Mouse (Mus musculus): ENCODE measurements at regions not wholly inside any gene's neighbourhood (a gene's known extent, or its start where the extent isn't known, plus 50 kb on each side); places are given as distances from the start of the nearest gene placed in this dataset.

DNA sequence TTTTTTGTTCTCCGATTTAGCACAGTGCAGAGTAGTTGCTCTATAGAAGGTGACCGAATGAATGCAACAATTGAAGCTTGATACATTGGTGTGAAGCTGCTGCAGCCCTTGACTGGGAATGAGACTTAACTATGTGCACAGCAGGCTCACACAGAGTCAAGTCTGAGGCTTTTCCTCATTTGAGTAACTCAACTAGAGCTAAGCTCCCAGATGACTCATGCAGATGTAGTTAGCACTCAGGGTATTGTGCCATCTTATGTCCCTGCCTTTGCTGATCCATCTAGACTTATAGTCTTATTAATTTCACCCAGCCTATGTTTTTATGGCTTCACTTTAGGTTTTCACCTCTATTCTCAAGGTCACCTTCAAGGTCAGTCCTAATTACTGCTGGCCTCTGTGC is 152.8 kb upstream of the Pgrmc2 start:
- H3K9me3 ChIP-seq (ENCODE audit: control insufficient read depth, low read length), result no peaks in the 10 kb centered on the region
- no peak overlapping the region for H3K4me2 ChIP-seq (ENCODE audit: low read depth)
- 94% methylated on average over 2 of the region's 2 CpGs for WGBS
- no peak overlapping the region for H3K27ac ChIP-seq (ENCODE audit: low read depth, low read length)
- DNase-seq (ENCODE audit: low spot score) (no peak), ATAC-seq (ENCODE audit: insufficient read depth, low FRiP score, low TSS enrichment) (no peak)
- H3K4me3 ChIP-seq (ENCODE audit: low read depth, low read length), result no peak overlapping the region
- H3K4me1 ChIP-seq (ENCODE audit: control insufficient read depth, insufficient read depth, low read length), result no peaks in the 10 kb centered on the region
- no peaks in the 10 kb centered on the region for H3K27me3 ChIP-seq (ENCODE audit: control insufficient read depth, insufficient read depth, low read length)
- H3K36me3 ChIP-seq (ENCODE audit: control insufficient read depth, insufficient read depth, low read length), result no peaks in the 10 kb centered on the region
- no peak overlapping the region for H3K9ac ChIP-seq (ENCODE audit: low read length)

DNA sequence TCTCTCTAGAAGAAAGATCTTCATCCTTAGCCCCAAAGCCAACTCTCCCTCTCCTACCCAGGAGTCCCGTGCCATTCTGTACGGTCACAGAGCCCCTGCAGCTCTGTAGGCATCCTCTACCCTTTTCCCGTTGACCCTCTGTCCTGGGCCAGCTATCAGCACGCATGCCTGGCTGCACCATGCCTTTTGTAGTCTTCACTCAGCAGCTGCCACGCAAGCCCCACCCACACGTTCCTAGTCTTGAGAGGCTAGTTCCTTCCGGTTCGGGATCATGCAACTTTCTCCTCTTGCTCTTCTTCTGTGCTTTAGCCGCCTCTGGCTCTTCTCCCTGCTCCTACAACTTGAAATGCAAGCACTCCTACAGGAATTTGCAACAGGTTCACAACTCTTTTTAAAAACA is 152.1 kb upstream of the Pgrmc2 start:
- Histone ChIP-seq H3K9ac (ENCODE audit: low read length) (no peak overlapping the region), H3K4me2 (ENCODE audit: low read depth) (no peak overlapping the region), H3K27ac (ENCODE audit: low read depth, low read length) (no peak overlapping the region), H3K4me3 (ENCODE audit: low read depth, low read length) (no peak overlapping the region), H3K4me1 (ENCODE audit: control insufficient read depth, insufficient read depth, low read length) (no peaks in the 10 kb centered on the region), H3K27me3 (ENCODE audit: control insufficient read depth, insufficient read depth, low read length) (no peaks in the 10 kb centered on the region), H3K36me3 (ENCODE audit: control insufficient read depth, insufficient read depth, low read length) (no peaks in the 10 kb centered on the region), H3K9me3 (ENCODE audit: control insufficient read depth, low read length) (no peaks in the 10 kb centered on the region)
- ATAC-seq (ENCODE audit: insufficient read depth, low FRiP score, low TSS enrichment) (no peak), DNase-seq (ENCODE audit: low spot score) (no peak)
- WGBS, result 75% methylated on average over 9 of the region's 9 CpGs

DNA sequence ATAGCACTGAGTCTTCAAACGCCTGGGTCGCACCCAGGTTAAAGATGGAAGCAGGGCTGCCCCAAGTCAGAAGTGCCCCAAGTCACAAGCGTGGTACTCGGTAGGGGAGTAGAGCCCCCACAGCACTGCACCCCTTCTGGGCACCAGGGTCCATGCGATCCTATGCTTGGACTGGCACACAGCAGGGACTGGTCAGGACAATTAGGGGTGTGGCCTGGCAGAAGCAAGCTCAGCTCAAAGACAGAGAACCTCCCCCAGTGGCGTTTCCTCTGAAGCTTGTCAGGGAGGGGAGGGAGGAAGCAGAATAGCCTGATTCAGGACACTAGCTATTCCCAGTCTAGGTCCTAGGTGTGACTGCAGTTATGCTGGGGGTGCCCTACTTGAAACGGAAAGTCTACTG is 151.3 kb upstream of the Pgrmc2 start:
- Histone ChIP-seq H3K9ac (ENCODE audit: low read length) (no peak overlapping the region), H3K4me2 (ENCODE audit: low read depth) (no peak overlapping the region), H3K9me3 (ENCODE audit: control insufficient read depth, low read length) (no peaks in the 10 kb centered on the region), H3K4me1 (ENCODE audit: control insufficient read depth, insufficient read depth, low read length) (no peaks in the 10 kb centered on the region), H3K27ac (ENCODE audit: low read depth, low read length) (no peak overlapping the region), H3K36me3 (ENCODE audit: control insufficient read depth, insufficient read depth, low read length) (no peaks in the 10 kb centered on the region), H3K27me3 (ENCODE audit: control insufficient read depth, insufficient read depth, low read length) (no peaks in the 10 kb centered on the region), H3K4me3 (ENCODE audit: low read depth, low read length) (no peak overlapping the region)
- 63% methylated on average over 7 of the region's 7 CpGs for whole genome bisulfite sequencing
- DNase-seq (ENCODE audit: low spot score) (no peak), ATAC-seq (ENCODE audit: insufficient read depth, low FRiP score, low TSS enrichment) (no peak)

DNA sequence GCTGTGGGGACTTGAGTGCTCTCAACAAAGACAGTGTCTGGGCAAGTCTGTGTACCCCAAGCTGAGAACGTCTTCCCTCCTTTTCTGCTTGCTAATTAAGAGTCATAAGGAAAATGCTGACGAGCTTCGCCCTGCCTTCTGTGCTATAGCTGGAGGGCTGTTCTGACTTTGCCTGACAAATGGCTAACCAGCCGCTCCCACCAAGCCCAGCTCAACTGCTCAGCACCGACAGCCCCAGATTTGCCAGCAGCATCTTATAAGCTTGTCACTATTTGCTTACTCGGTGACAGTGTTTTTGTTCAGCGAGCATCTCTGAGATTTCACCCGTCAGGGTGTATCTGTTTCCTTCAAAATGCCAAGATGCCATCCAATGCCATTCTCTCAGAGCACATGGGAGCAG is 150.6 kb upstream of the Pgrmc2 start:
- no peaks in the 10 kb centered on the region for H3K27me3 ChIP-seq (ENCODE audit: control insufficient read depth, insufficient read depth, low read length)
- H3K27ac ChIP-seq (ENCODE audit: low read depth, low read length), result no peak overlapping the region
- no peak overlapping the region for H3K4me2 ChIP-seq (ENCODE audit: low read depth)
- no peak overlapping the region for H3K9ac ChIP-seq (ENCODE audit: low read length)
- no peak overlapping the region for H3K4me3 ChIP-seq (ENCODE audit: low read depth, low read length)
- H3K36me3 ChIP-seq (ENCODE audit: control insufficient read depth, insufficient read depth, low read length), result no peaks in the 10 kb centered on the region
- no peaks in the 10 kb centered on the region for H3K9me3 ChIP-seq (ENCODE audit: control insufficient read depth, low read length)
- no peaks in the 10 kb centered on the region for H3K4me1 ChIP-seq (ENCODE audit: control insufficient read depth, insufficient read depth, low read length)
- ATAC-seq (ENCODE audit: insufficient read depth, low FRiP score, low TSS enrichment), result no peak
- WGBS, result 81% methylated on average over 8 of the region's 8 CpGs
- no peak for DNase-seq (ENCODE audit: low spot score)

DNA sequence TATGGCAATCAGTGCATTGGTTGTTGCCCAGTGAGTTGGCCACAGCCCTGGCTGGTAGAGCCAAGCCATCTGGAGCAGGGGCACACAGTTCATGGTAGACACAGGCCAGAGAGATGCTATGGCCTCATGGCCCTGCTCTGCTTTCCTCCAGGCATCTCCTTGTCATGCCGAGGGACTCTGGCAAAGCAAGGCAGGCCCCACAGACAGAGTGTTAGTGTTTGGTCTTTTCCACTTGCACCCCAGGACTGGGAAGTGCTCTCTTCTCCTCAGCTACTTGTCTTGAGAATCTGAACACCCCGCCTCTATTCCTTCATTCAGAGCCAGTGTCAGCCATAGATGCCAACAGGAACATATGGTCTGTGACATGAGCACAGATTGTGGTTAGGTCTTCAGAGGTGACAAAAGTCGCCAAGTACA is 148.1 kb upstream of the Pgrmc2 start:
- no peak overlapping the region for H3K27ac ChIP-seq (ENCODE audit: low read depth, low read length)
- H3K27me3 ChIP-seq (ENCODE audit: control insufficient read depth, insufficient read depth, low read length), result no peaks in the 10 kb centered on the region
- no peak for ATAC-seq (ENCODE audit: insufficient read depth, low FRiP score, low TSS enrichment)
- no peak for DNase-seq (ENCODE audit: low spot score)
- 86% methylated on average over 3 of the region's 3 CpGs for WGBS
- H3K4me1 ChIP-seq (ENCODE audit: control insufficient read depth, insufficient read depth, low read length), result no peaks in the 10 kb centered on the region
- no peak overlapping the region for H3K4me2 ChIP-seq (ENCODE audit: low read depth)
- no peaks in the 10 kb centered on the region for H3K36me3 ChIP-seq (ENCODE audit: control insufficient read depth, insufficient read depth, low read length)
- no peak overlapping the region for H3K4me3 ChIP-seq (ENCODE audit: low read depth, low read length)
- no peaks in the 10 kb centered on the region for H3K9me3 ChIP-seq (ENCODE audit: control insufficient read depth, low read length)
- H3K9ac ChIP-seq (ENCODE audit: low read length), result no peak overlapping the region

DNA sequence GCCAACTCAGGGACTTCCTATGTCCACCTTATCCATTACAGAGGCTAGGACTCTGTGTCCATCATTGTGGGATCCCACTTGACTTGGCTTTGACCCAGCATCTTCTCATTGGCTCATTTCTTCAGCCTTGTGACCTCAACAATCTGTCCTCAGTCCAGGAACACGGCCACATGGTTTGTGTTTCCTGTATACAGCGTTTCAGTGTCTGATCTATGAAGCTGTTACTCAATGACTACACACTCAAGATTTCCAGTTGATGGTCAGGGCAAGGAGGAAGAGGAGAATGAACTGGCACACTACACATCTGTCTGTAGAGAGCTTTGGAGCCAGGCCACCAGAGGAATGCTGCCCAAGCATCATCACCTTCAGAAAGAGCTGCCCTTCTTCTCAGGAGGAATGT is 146.6 kb upstream of the Pgrmc2 start:
- H3K27me3 ChIP-seq (ENCODE audit: control insufficient read depth, insufficient read depth, low read length), result no peaks in the 10 kb centered on the region
- no peak for DNase-seq (ENCODE audit: low spot score)
- 91% methylated on average over 2 of the region's 2 CpGs for WGBS
- ATAC-seq (ENCODE audit: insufficient read depth, low FRiP score, low TSS enrichment), result no peak
- no peak overlapping the region for H3K4me3 ChIP-seq (ENCODE audit: low read depth, low read length)
- no peak overlapping the region for H3K4me2 ChIP-seq (ENCODE audit: low read depth)
- no peaks in the 10 kb centered on the region for H3K9me3 ChIP-seq (ENCODE audit: control insufficient read depth, low read length)
- H3K36me3 ChIP-seq (ENCODE audit: control insufficient read depth, insufficient read depth, low read length), result no peaks in the 10 kb centered on the region
- H3K4me1 ChIP-seq (ENCODE audit: control insufficient read depth, insufficient read depth, low read length), result no peaks in the 10 kb centered on the region
- no peak overlapping the region for H3K9ac ChIP-seq (ENCODE audit: low read length)
- H3K27ac ChIP-seq (ENCODE audit: low read depth, low read length), result no peak overlapping the region

DNA sequence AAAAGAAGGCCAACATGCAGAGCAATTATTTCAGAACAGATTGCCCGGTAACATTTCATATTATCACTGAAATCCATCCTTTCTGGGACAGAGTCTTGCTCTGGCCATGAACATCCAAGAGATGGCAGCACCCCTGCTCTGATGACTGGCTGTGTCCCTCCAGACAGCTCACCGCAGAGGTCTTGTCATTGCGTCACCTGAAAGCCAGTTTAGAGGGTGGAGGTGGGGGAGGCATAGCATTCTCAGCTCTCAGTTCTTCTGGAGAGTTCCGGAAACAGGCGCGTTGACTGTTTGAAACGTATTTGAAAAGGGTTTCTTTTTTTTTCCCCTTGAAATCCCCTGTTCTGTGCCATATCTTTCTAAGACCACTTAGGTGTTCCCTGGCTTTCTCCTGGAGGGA is 145.7 kb upstream of the Pgrmc2 start:
- Histone ChIP-seq H3K4me3 (ENCODE audit: low read depth, low read length) (no peak overlapping the region), H3K9ac (ENCODE audit: low read length) (no peak overlapping the region), H3K4me1 (ENCODE audit: control insufficient read depth, insufficient read depth, low read length) (no peaks in the 10 kb centered on the region), H3K27ac (ENCODE audit: low read depth, low read length) (no peak overlapping the region), H3K9me3 (ENCODE audit: control insufficient read depth, low read length) (no peaks in the 10 kb centered on the region), H3K27me3 (ENCODE audit: control insufficient read depth, insufficient read depth, low read length) (no peaks in the 10 kb centered on the region), H3K36me3 (ENCODE audit: control insufficient read depth, insufficient read depth, low read length) (no peaks in the 10 kb centered on the region), H3K4me2 (ENCODE audit: low read depth) (no peak overlapping the region)
- ATAC-seq (ENCODE audit: insufficient read depth, low FRiP score, low TSS enrichment) (no peak; the same call in 1 of the 2 replicates), DNase-seq (ENCODE audit: low spot score) (peak; percentile 40)
- 43% methylated on average over 7 of the region's 7 CpGs for WGBS

DNA sequence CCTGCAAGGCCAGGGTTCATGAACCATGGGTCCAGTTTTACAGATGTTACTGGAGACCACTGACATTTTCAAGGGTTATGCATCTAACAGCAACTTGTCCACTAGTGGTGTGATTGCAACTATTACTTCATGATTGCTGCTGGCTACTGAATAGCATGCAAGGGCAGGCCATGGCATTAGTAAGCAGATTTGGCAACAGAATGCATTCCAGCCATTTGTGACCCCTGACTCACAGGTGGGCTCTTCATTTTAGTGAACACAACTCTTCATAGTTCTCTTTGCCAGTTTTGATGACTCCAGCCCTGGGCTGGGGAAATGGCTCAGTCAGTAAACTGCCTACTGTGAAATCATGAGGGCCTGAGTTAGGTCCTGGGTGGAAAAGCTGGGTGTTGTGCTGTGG is 137.9 kb upstream of the Pgrmc2 start:
- no peak overlapping the region for H3K4me2 ChIP-seq (ENCODE audit: low read depth)
- H3K4me1 ChIP-seq (ENCODE audit: control insufficient read depth, insufficient read depth, low read length), result no peaks in the 10 kb centered on the region
- DNase-seq (ENCODE audit: low spot score) (no peak), ATAC-seq (ENCODE audit: insufficient read depth, low FRiP score, low TSS enrichment) (no peak)
- no peaks in the 10 kb centered on the region for H3K9me3 ChIP-seq (ENCODE audit: control insufficient read depth, low read length)
- H3K4me3 ChIP-seq (ENCODE audit: low read depth, low read length), result no peak overlapping the region
- no peak overlapping the region for H3K27ac ChIP-seq (ENCODE audit: low read depth, low read length)
- no peaks in the 10 kb centered on the region for H3K27me3 ChIP-seq (ENCODE audit: control insufficient read depth, insufficient read depth, low read length)
- no peak overlapping the region for H3K9ac ChIP-seq (ENCODE audit: low read length)
- H3K36me3 ChIP-seq (ENCODE audit: control insufficient read depth, insufficient read depth, low read length), result no peaks in the 10 kb centered on the region

DNA sequence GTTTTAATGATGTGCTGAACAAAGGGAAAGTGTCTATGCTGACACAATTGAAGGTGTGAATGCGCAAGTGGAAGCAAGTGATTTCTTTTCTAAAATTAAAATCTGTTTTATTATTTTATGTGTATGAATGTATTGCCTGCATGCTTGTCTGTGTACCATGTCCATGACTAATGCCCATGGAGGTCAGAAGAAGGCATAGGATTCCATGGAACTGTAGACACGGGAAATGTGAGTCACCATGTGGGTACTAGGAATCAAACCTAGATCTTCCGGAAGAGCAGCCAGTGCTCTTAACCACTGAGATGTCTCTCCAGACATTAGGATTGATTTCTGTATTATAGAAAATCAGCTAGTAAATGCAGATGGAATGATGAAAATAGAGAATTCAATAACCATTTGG is 134.9 kb upstream of the Pgrmc2 start:
- H3K27ac ChIP-seq (ENCODE audit: low read depth, low read length), result no peak overlapping the region
- no peak overlapping the region for H3K4me3 ChIP-seq (ENCODE audit: low read depth, low read length)
- H3K9me3 ChIP-seq (ENCODE audit: control insufficient read depth, low read length), result no peaks in the 10 kb centered on the region
- no peaks in the 10 kb centered on the region for H3K27me3 ChIP-seq (ENCODE audit: control insufficient read depth, insufficient read depth, low read length)
- ATAC-seq (ENCODE audit: insufficient read depth, low FRiP score, low TSS enrichment), result no peak
- no peaks in the 10 kb centered on the region for H3K36me3 ChIP-seq (ENCODE audit: control insufficient read depth, insufficient read depth, low read length)
- no peak for DNase-seq (ENCODE audit: low spot score)
- H3K4me1 ChIP-seq (ENCODE audit: control insufficient read depth, insufficient read depth, low read length), result no peaks in the 10 kb centered on the region
- no peak overlapping the region for H3K4me2 ChIP-seq (ENCODE audit: low read depth)
- 88% methylated on average over 3 of the region's 3 CpGs for WGBS
- no peak overlapping the region for H3K9ac ChIP-seq (ENCODE audit: low read length)

All from neural tube, embryonic 11.5 days (tissue).